Mouse (Mus musculus) adrenal gland, postnatal 4 days (tissue): ENCODE results near the gene Pimreg. TPM values are rescaled to one million over a fixed set of nuclear protein-coding genes. Genes with fewer than 3 reads are reported as not detected.

Source experiments
- DNase-seq, 2 experiments: peaks; one replicate each; pipeline ENCODE4 v3.0.0; 2021 to 2022; ENCODE audit warnings: low spot score in 2 of 2, mixed read lengths in 2 of 2
- total RNA-seq, 2 experiments: library from RNA; stranded (reverse); gene quantifications; 2 replicates each; pipeline ENCODE4 v1.2.3; 2021

The Pimreg gene
- total RNA-seq, 2 experiments from 2014 or later = 29.6 to 30.3 TPM

DNA sequence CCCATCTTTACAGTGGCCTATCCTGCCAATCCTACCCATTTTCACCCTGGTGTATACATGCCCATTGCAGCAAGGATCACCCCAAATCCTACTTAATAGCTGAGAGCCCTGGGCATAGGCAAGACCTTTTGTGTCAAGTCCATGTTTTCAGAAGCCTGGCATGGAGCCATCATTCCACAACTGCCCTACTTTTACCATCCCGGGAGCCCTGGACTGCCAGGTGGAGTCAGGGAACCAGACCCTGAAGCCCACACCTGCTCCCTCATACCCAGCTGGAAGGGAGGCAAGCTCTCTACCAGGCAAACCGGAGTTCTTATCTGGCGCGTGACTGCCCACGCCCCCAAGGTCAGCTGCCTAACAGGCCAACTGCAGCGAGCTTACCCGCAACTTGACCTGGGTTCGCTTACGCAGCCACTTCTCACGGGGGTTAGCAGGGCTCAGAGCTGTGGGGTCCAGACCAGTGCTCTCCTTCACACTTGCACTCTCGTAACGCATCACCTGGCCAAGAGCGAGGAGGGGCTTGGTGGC, 19.3 kb downstream of the Pimreg start:
- no peak for DNase-seq

GRCm38 (mm10) chr11:72064414-72064813, 22.6 kb downstream of the Pimreg start:
- DNase-seq = no peak

DNA sequence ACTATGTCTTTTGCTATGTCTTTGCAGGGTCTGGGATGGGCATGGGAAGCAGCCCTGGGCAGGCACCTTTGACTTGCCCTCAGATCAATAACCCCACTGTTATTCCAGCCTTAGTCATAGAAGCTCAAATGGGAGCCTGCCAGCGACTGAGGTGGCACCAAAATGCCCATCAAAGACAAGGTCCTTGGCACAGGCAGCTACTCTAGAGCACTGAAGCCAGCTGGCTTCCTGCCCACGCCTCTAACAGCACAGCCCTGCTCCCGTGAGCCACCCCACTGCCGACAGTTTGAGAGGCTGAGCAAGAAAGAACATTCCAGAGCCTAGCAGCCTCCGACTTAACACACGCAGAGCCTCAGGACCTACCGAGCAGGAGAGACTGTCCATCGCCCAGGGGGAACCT, 23.3 kb downstream of the Pimreg start:
- peak in 1 of 2 experiments; percentile 47 for DNase-seq

DNA sequence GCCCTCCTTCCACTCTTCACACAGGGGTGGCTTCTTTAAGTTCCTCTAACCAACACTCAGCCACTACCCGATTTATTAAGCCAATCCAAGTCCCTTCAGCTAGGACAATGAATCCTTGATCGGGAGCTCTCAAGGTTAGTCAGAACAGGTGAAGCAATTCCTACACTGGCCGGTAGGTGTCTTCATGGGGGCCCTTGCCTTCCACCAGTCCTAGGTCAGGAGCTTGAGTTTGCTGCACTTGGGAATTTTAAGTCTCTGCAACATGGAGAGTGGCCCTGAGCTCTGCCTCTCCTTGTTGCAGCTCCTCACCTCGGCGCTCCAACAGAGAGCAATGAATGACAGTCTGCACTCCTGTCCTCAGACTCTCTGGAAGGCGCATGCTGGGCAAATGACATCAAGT, 24.5 kb downstream of the Pimreg start:
- DNase-seq = no peak

DNA sequence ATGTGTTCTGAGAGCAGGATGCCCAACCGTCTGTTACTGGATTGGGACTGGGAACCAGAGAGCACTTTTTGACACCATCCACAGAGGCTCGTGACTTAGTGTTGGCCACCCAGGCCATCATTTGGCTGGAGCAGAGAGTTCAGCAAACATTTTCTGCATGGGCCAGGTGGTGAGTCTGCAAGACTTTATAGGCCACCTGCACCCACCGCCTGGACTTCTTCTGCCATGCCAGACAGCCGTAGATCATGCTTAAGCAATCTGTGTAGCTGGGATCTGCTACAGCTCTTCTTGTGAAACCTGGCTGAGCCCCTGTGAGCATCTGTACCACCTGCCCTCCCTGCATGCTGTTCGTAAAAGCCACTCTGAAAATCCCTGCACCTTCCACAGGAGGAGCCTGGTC, 25.5 kb downstream of the Pimreg start:
- DNase-seq = no peak

- DNase-seq = no peak
These were observed 26.2 kb downstream of the Pimreg start for GRCm38 (mm10) chr11:72068026-72068425.

GRCm38 (mm10) chr11:72070733-72071132, 28.9 kb downstream of the Pimreg start:
- no peak for DNase-seq

DNA sequence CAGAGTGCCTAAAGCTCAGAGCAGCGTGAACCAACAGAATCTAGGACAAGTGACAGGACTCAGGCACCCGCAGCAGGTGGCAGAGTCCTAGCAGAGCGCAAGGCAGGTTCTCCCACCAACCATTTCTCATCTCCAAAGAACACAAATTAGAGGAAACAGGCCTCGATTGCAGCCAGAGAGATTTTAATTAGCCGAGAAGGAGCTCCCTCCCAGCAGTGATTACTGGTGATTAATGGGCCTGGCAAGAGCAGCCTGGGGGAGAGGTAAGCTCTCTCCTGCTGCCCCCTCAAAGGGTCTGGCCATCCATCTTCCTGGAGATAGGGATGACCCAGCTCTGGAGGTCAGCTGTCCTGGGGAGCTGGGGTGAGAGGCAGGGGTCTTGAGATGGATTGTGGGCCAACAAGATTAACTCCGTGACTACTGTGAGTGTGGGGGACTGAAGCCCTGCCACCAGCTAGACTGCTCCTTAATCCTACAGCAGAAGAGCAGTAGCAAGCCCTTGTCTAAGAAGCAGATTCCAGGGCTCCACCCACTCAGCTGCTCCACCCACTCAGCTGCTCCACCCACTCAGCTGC, 30.6 kb downstream of the Pimreg start:
- DNase-seq = no peak

DNA sequence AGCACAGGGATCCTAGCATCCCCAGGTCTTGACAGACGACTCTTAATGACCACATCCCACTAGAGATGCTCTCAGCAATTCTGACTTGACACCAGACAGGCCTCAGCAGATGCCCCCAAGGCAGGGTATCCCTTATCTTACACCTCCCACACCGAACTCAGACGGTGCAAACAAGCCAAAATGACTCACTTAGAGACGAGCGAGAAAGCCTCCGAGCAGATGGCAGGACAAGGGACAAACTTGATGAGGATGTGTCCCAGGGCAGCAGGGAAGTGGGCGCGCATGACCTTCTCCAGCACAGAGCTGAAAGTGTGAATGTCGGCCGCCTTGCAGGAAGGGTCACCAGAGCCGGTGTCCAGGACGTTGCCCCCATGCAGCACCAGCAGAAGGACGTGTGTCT, 32.4 kb downstream of the Pimreg start:
- DNase-seq = no peak

DNA sequence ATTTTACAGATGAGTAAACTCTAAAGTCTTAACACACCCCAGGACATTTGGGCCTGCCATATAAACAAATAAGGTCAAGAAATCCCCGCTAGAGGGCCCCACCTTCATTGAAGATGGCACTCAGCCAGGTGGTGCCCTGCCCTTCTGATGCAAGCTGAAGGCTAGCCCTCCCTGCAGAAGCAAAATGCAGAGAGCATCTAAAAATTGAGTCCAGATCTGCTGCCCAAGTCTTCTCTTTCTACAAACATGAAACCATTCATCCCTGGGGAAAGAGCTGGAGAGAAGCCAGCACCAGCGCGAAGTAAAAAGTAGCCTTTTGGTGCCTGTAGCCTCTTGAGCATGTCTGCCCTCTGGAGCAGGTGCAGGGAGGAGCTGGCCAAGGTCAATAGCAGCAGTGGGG, 36.2 kb downstream of the Pimreg start:
- DNase-seq = no peak

- DNase-seq = no peak
These were observed 36.8 kb downstream of the Pimreg start for GRCm38 (mm10) chr11:72078647-72079046.

DNA sequence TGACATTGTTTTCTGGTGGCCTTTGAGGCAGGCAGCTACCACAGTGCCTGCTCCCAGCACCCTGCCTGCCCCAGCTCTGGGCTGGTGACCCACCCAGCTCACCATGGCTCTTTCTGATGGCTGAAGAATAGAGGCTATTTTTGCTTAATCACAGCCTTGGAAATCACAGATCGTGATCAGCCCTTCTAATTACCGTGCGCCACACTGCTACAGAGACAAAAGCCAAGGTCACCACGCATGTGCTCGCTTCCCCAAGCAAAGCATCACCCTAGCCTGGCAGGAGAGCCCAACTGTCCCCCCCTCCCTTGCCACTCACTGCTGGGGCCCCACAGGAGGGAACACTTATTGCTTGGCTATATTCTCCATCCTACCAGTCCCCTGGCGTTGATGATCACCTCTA, 38.6 kb downstream of the Pimreg start:
- DNase-seq = no peak

- DNase-seq = no peak
These were observed 40.8 kb downstream of the Pimreg start for GRCm38 (mm10) chr11:72082601-72083000.

GRCm38 (mm10) chr11:72084337-72084736, 42.5 kb downstream of the Pimreg start:
- no peak for DNase-seq

GRCm38 (mm10) chr11:72086251-72087046, 44.6 kb downstream of the Pimreg start:
- DNase-seq = no peak

DNA sequence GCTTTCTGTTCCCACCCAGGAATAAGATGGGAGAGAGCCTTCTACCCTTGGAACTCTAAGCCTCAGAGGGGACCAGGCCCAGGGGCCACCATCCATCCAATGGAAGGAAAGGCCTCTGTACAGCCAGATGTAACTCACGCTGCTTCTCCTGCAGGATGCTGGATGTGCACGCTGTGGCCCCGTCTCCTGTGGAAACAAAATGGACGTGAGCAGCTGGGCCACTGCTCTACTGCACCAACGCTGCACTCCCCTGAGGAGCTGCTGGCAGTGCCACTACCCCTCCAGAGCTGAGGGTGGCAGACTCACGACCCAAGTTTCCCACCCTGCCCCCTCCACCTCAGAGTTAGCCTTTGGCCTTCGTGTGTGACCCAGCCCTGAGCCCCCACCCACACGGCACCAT, 50.6 kb downstream of the Pimreg start:
- DNase-seq = no peak

DNA sequence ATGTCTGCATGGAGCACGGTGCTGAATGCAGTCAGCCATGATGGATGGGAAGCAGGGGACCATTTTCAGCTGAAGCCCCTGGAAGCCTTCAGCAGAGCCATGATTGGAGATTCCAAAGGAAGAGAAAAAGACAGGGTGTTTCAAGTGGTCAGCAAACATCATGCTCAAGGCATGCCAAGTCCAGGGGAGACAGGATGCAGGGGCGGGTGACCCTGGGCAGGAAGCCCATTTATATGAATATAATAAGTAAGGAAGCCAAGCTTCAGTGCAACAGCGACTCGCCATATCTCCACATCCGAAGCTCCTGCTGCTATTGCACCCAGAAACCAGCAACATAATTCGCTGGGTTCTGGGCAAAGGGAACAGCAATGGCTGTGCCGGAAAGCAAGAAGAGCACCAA, 52.6 kb downstream of the Pimreg start:
- DNase-seq = no peak

- DNase-seq = no peak
These were observed 54.2 kb downstream of the Pimreg start for GRCm38 (mm10) chr11:72095994-72096393.

Other genes starting within 250 kb of the Pimreg start
- under 1 TPM; 0.56 to 0.76 TPM for gene Aipl1, start 4.5 kb upstream of the Pimreg start, total RNA-seq
- 1 to 10 TPM in 1 of 2 experiments, under 1 TPM in 1; 0.79 to 1.4 TPM for gene Pitpnm3, start 93.7 kb downstream of the Pimreg start, total RNA-seq
- gene Gm43951, start 164.8 kb downstream of the Pimreg start, total RNA-seq = 1 to 10 TPM; 1.3 to 1.7 TPM
- gene 4933427D14Rik, start 165.4 kb downstream of the Pimreg start, total RNA-seq = 10 to 100 TPM; 10.2 to 13.8 TPM
- 10 to 100 TPM; 68.2 to 71.9 TPM for gene Txndc17, start 165.5 kb downstream of the Pimreg start, total RNA-seq
- gene Med31, start 173.6 kb downstream of the Pimreg start, total RNA-seq = 10 to 100 TPM; 14.8 to 15.0 TPM
- gene Slc13a5, start 225.2 kb downstream of the Pimreg start, total RNA-seq = under 1 TPM; 0.25 to 0.51 TPM